Mouse (Mus musculus): Measurements from ENCODE around the gene Gpr146.
"Not testable (repeated sequence)": the region's sequence is repeated elsewhere in the genome, so short reads cannot be mapped to it uniquely, and the experiment has no call there.

Gpr146 gene

DNA sequence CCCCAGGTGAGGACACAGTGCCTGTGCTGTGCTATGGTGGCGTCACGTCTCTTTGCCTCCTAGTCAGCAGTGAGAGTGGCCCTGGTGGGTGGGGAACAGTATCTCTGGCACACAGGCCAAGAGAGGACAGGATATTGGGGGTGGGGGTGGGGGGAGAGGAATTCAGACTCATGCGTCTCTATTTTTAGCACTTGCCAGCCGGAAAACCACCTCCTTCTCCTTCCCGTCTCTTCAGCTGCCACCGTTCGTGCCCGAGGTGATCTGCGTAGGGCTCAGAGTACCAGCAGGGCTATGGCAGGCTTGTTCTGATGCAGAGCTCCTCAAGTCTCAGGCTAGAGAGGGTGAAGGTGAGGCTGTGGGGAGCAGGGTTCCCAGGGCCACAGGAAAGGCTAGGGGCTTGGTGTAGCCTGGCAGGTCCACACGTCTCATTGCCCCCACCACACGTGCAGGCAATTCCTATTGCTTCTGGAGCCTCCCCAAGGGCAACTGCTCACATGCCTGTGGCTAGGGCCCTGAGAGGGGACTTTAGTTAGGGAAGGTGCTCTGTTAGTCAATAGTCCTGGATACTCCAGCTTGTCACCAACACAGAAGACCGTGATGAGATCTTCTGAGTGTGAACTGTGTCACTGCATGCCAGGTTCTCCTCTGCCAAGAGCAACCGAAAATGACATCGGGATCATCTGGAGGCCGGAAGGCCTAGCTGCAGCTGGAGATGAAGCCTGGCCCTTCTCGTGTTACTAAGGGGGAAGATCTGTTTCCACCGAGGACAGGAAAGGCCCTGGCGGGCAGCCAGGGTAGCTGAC is at the start of gene Gpr146:
Gpr146 (plus strand) TSS at position 230 of the 803 bp plus-strand sequence.
- no peak for DNase-seq (ENCODE audit: low read depth, low spot score)

DNA sequence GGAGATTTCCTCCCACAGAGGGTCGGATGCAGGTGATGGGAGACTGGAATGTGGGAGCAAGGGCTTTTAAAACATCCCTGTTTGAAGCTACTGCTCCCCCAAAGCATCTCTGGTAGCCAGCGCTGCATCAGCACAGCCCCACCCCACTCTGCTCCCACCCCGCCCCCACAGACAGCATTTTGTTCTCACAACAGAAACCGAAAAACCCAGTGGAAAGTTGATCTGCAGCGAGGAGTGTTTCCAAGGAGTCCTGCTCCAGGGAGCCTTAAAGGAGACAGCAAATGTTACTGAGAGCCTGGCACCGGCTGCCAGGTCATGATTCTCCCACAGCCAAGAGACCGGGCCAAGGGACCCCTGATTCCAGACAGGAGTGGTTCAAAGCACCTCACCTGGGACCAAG is 46.7 kb upstream of the Gpr146 start:
- no peak for DNase-seq (ENCODE audit: low read depth, low spot score)

DNA sequence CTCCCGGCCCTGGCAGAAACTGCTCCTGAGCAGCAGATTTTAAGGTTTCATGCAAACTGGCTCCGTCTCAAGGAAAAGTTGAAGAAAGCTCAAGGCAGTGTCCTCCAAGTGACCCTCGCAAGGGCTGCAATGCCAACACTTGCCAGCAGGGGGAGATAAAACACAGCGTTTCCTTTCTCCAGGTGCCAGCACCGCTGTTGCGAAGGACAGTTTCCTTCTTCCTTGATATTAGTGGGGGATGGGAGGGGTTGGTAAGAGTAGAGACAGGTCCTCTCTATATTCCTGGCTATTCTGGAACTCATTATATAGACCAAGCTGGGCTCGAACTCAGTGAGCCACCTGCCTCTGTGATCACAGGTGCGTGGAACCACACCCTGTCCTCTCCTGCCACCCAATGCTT is 45.8 kb upstream of the Gpr146 start:
- DNase-seq (ENCODE audit: low read depth, low spot score): peak; percentile 79

DNA sequence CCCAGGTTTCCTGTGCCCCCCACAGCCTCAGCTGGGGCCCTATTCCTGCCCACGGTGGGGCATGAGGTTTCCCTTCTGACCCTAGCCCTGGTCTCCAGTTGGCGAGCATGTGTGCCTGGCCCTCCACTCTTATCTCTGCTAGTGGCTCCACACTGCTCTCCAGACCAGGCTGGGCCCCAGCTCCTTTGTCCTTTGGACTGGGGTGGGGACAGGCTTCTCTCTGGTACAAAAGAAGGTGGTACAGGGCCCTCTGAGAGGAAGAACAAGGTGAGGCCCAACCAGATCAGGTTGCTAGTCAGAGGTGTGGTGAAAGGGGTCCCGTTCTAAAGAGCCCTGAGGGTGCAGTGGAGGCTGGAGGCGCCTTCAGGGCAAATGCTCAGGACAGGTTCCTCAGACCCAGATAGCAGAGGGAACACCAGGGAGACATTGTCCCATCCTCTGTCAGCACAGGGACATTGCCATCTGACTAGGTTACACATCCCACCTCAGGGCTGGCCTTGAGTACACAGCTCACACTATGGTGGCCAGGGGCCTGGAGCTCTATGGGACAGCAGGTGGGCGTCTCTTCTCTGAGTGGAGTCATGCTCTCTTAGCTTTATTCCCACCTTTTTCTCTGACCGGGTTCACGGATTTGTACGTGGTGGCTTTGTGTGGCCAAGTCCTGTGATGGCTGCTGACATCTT is 44.8 kb upstream of the Gpr146 start:
- DNase-seq (ENCODE audit: low read depth, low spot score): no peak

DNA sequence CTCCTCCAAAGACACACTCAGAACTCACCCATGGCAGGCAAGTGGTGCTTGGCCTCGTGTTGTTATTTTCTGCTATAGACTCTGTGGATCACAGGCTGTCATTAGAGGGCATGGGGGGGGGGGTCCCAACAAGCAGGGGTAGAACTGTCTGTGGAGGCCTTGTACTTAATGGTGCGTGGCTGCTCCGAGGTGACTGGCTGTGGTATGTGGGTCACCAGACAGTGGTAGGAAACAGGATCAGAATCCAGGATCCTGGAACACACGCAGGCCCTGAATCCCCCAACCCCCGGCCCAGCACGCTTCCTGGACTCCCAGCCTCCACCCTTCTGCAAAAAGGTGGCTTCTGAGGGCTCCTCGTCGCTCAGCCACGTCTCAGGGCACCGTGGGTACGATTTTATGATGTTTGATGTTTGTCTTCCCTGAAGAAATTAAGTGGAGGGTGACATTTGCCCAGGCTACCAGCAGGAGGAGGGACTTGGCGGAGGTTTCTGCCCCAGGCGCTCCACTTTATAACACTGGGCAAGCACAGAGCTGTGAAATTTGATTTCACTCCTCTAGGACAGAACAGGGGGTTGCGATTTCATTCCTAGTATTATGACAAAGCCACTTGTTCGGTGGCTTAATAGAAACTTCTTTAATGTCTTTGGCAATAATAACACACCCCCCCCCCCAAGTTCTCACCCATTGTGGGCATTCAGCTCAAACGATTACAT is 44.0 kb upstream of the Gpr146 start:
- no peak for DNase-seq (ENCODE audit: low read depth, low spot score)

DNA sequence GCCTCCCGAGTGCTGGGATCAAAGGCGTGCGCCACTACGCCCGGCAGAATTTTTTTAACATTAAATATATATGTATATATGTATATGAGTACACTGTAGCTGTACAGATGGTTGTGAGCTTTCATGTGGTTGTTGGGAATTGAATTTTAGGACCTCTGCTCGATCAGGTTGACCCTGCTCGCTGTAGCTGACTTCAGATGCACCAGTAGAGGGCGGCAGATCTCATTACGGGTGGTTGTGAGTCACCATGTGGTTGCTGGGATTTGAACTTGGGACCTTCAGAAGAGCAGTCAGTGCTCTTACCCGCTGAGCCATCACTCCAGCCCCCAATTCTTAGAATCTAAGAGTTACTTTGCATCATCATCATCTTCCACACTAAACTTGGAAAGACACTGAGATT is 43.1 kb upstream of the Gpr146 start:
- not testable (repeated sequence) for DNase-seq (ENCODE audit: low read depth, low spot score)

DNA sequence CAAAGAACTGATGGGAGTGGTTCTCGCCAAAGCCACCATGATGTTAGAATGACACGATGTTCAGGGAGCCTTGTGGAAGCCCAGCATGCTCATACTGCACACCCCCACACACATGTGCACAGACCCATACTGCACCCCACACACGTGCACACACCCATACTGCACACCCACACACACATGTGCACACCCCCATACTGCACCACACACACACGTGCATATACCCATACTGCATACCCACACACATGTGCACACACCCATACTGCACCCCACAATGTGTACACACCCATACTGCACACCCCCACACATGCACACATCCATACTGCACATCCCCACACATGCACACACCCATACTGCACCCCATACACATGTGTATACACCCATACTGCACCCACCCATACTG is 41.9 kb upstream of the Gpr146 start:
- no peak for DNase-seq (ENCODE audit: low read depth, low spot score)

DNA sequence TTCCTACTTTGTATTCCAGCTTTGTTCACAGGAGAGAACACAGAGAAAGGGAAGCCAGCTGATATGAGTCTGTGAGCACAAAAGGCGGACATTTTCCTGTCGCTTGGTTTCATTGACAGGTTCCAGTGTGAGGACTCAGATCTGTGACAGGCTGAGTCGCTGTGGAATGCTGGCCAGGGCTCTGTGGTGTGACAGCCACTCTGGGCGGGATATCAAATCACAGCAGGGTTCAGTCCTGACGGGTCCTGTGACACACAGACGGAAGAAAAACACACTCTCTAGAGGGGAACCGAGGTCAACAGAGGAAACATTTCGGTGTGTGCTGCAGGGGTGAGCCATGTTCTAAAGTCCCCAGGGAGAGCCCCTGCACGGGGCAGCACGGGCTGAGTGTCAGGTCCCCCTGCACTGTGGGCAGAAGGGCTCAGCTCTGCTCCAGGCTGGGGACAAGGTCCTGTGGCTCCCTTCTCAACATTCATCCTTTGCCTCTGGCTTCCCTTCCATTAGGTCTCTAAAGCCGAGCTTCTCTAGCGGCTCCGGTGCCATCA is 39.6 kb upstream of the Gpr146 start:
- DNase-seq (ENCODE audit: low read depth, low spot score): no peak

DNA sequence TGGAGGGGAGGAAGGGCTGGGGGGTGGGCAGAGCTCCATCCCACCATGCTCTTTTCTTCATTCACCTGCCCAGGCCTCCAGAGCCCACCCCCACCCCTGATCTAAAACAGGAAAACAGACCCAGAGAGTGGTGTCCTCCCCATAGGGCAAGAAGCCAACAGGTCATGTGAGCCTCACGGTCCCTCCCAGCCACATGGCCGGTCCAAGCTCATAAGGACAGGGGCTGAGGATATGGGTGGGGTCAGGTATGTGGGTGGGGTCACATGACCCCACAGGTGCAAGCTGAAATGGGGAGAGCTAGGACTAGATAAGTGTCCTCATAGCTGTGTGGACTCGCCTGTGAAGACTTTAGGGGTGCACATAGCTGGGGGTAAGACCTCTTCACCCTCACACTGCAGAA is 39.1 kb upstream of the Gpr146 start:
- DNase-seq (ENCODE audit: low read depth, low spot score): no peak

DNA sequence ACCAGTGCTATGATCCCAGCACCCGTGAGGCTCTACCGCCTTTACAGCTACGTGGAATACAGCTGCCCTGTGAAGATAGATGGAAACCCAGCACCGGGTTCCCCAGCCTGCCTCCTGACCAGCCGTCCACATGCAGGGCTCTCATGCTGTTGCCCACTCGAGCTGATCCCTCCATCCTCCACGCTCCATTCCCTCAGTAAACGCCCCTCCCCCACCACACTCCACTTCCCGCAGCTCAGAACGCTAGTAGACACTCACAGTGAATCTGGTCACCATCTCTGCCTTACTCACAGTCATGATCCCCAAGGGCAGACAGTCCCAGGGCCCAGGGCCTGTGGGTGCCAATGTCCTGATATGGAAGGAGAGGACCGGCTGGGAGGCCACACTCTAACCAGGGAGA is 38.6 kb upstream of the Gpr146 start:
- no peak for DNase-seq (ENCODE audit: low read depth, low spot score)

DNA sequence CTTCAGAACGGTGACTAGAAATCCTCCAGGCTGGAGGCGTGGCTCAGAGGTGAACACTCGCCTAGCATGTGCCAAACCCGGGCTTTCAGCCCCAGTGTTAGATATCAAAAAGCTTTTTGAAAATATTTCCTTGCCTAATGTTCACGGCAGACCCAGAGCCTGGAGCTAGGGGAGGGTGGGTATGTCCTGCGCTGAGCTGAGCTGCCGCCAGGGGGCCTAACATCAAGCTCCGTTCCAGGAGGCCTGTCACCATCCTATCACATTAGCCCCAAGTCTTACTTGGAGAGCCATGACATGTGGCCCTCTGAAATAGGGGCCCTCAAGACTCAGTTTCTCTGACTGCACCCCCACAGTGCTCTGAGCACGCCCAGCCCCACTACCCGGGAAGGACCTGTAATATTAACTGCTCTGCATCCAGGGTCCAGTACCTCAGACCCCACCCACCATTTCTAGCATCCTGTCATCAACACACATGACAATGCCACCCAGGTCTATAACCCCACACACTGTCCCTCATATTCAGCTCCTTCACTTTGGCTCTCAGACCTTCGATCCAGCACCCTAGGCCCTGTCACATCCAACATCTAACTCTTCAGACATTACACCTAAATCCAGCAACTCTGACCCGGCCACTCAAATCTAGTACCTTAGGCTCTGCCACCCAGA is 33.3 kb upstream of the Gpr146 start:
- peak; percentile 80 for DNase-seq (ENCODE audit: low read depth, low spot score)

DNA sequence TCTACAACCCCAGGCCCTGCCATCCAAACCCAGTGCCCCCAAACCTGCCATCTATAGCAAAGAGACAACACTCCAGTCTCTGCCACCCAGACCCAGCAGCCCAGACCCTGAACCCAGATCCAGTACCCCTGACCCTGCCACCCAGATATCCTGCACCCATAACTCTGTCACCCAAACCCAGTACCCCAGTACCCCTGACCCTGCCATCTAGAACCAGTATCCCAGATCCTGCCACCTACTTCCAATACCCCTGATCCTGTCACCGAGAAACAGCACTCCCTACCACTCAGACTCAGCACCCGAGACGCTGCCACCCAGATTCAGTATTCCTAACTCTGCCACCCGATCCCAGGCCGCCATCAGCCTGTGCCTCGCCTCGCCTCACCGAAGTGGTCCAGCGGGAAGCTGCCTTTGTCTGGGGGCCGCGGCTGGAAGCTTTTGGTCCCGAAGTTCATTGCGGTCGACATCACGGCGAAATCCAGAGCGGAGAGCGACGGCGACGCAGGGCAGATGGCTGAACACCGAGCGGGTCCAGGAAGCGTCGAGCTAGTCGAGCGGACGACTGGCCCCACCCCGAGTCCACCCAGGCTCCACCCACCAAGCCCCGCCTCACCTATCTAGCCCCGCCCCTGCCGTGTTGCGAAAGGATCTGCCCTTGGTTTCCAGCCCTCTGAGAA is 32.7 kb upstream of the Gpr146 start:
- DNase-seq (ENCODE audit: low read depth, low spot score): peak; percentile 92

DNA sequence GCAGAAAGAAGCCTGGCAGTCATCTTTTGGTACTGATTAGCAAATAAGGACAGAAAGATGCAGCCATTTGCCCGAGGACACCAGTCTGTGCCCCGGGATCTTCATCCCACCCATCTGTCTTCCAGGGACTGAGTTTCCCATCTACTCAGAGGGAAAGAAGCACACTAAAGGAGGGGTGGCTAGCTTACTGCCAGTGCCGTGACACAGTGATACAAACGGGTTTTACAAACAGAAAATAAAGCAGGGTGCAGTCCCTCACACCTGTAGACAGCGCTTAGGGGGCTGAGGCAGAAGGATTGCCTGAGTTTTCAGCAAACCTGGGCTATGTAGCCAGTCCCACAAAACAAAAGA is 32.2 kb upstream of the Gpr146 start:
- no peak for DNase-seq (ENCODE audit: low read depth, low spot score)

DNA sequence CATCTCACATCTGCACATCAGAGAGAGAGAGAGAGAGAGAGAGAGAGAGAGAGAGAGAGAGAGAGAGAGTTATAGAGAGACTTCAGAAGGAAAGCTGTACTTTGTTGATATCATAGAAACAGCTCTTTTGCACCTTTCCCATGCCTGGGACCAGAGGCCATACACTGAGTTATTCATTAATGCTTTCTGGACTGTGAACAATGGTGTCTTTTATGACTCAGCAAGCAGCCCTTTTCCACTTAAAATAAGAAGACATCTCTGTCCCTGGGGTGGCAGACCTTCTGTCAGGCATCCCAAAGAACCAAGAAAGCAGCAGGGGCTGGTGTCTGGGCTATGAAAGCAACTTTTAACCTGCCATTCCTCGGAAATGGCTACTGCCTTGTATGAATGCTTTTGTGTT is 30.3 kb upstream of the Gpr146 start:
- DNase-seq (ENCODE audit: low read depth, low spot score): no peak

DNA sequence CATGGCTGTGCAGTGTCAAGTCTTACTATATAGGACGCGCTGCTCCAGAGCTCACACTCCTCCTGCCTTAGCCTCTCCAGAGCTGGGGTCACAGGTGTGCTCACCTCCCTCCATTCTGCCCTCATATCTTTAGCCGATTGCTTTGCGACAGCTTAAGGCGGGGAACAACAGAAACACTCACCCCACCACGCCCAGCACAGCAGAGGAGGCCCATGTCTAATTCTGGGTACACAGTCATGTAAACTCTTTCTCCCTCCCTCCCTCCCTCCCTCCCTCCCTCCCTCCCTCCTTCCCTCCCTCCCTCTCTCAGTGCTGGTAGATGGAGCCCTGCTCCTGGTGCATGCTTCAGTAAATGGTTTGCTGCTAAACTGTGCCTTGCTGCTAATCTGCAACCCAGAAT is 27.8 kb upstream of the Gpr146 start:
- DNase-seq (ENCODE audit: low read depth, low spot score): no peak

DNA sequence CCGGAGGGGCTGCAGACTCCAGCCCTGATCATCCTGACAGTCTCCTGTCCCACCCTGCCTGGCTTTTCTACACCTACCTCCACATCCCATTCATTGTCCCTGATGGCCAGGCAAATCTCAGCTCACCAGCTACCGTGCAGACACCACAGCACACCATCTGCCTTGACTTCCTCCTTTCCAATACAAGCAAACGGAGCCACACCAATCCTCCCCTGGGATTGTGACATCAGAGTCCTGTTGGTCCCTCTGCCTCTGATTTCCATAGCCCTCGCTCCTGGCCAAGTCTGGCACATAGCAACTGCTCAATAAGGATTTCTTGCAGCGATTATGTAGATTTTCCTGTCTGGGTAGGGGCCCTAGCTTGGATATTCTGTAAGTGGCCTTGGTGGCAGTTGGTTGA is 26.4 kb upstream of the Gpr146 start, which contains the start of gene Cox19:
Cox19 (minus strand) TSS at position 285 of the 400 bp plus-strand sequence.
- DNase-seq (ENCODE audit: low read depth, low spot score): no peak

DNA sequence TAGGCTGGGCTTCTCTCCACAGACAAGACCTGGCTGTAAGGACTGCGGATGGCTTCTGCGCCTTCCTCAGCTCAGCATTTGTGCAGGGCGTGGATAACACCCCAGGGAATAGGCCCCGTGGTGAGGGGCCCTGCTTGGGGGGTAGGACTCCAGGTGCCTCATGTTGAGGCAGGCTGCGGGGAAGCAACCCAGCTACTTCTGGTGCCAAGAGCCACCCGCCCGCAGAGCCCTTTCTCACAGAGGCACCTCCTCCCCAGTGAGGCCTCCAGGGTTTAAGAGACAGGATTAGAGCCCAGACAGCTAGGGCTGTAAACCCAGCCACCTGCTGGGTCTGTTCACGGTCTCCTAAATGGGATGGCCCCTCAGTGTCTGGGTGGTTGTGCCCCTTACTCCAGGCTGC is 25.9 kb upstream of the Gpr146 start:
- no peak for DNase-seq (ENCODE audit: low read depth, low spot score)

DNA sequence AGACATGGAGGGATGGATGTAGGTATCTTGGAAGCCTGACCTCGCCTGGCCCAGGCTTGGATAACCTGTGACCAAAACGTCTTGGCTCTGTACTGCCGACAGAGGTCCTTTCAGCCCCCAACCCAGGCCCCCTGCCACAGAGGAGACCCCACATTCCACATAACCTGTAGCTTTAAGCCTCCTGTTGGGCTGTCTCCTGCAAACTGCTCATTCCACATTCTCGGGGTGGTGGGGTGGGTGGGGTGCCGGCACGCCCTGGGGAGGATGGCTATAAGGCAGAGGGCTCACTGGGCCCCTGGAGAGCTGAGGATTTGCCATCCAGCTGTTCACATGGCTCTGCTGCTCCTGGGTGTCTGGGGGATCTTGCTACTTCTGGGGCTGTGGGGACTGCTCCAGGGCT is 25.2 kb upstream of the Gpr146 start, which contains the start of gene Cyp2w1:
Cyp2w1 (plus strand) TSS at position 301 of the 400 bp plus-strand sequence.
- no peak for DNase-seq (ENCODE audit: low read depth, low spot score)

DNA sequence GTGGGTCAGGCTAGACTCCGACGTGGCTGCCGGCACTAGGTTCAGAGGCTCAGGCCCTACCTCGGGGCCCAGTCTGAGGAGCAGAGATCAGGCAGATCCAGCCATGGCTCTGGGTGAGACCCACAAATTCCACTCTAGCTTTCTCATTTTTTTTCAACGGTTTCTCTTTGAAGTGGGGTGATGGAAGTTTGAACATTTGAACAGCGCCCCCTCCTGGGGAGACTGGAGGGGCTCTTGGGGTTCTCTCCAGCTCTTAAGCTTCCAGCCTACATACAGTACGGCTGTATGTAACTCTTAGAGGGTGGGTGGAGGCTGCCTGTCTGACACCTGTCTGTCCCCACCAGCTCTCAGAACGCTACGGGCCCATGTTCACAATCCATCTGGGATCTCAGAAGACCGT is 24.0 kb upstream of the Gpr146 start:
- peak; percentile 33 for DNase-seq (ENCODE audit: low read depth, low spot score)

DNA sequence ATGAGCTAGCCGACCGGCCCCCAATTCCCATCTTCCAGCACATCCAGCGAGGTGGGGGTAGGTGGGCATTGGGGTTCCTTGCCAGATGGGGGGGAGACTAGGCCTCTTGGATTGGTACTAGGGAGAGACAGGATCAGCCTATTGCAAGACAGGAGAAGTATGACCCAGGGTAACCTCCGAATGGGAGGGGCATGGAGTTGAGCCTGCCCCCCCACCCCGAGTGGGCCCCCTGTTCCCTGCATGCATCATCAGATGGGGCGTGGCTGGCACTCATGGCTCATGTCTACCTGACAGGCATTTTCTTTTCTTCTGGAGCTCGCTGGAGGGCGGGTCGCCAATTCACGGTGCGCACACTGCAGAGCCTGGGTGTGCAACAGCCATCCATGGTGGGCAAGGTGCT is 23.6 kb upstream of the Gpr146 start:
- DNase-seq (ENCODE audit: low read depth, low spot score): no peak

DNA sequence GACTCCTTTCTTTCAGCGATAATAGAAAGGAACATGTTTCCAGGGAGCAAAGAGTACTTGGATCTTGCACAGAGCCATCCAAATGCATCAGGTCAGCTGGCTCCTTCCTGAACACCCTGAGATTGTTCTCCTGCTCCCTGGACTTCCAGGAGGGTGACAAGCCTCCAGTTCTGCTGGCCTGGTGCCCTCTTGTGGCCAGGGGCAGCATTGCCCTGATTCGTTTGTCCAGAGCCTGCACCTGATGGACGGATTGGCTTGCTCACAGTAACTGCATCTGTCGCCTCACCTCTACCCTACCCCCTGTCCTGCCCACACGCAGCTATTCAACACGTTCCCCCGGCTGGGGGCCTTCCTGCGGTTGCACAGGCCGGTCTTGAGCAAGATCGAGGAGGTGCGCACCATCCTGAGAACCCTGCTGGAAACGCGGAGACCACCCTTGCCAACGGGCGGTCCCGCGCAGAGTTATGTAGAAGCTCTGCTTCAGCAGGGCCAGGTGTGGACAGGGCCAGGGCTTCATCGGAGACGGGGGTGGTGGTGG is 22.2 kb upstream of the Gpr146 start:
- peak; percentile 66 for DNase-seq (ENCODE audit: low read depth, low spot score)

Data from forelimb bud, embryonic 11.5 days (tissue).